31 mouse cellular contexts compared by ENCODE assay signal in the genomic region with DNA sequence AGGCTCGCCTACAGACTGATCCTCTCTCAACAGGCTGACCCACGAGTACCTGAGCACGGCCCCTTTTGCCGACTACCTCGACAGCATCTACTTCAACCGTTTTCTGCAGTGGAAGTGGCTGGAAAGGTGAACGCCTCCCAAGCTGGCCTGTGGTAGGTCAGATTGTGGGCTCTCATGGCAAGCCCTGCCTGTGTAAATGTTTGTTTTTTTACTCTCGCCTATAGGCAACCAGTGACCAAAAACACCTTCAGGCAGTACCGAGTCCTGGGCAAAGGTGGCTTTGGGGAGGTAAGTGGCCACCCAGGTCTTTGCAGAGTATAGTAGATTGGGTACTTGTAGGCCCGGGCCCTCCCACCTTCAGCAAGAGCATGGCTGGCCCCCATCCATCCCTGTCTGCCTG. TPM values are rescaled to one million over a fixed set of nuclear protein-coding genes. Genes with fewer than 3 reads are reported as not detected.
DNase-seq lines count a peak whose midpoint lies in the region; ATAC-seq and TF ChIP-seq lines count a peak whose summit lies in the region.
"Had no signal": no experiment of that assay in that cellular context is flagged by ENCODE, and none has a peak within 500 bp of the region (broad histone marks: within the 10 kb centered on the region; RNA-seq: fewer than 3 reads in every experiment).

No protein-coding gene starts in this region.

- no peak for TF ChIP-seq EP300 in lung, postnatal 0 days (IDR thresholded peaks at IDR 0.05)
- no peak for TF ChIP-seq EP300 in ES-Bruce4 (IDR thresholded peaks at IDR 0.05; ENCODE audit: insufficient read depth, low read depth, low read length)

- DNase-seq in gastrocnemius, postnatal 14 days, result peak; percentile 8
- no peak for DNase-seq in gastrocnemius, postnatal 10 days
- peak; percentile 51 to 67 for DNase-seq in lung, adult 18-20 months
- no peak for DNase-seq in lung, postnatal 0 days (ENCODE audit: low spot score)
- DNase-seq in ovary, adult 18-20 months (ENCODE audit: low spot score), result no peak
- DNase-seq: kidney, adult 9 months; liver, postnatal 0 days had no signal

- no peak for TF ChIP-seq POLR2A in ES-Bruce4 (IDR thresholded peaks at IDR 0.05; ENCODE audit: insufficient read depth, low read length)

- intact Hi-C loops in gastrocnemius, postnatal 14 days (cut with DNase I; ENCODE audit: low total_unique reads), result no loop called here

- no peak overlapping the region for H3K4me3 ChIP-seq in lung, postnatal 0 days (ENCODE audit: low read depth, low read length)
- no peak overlapping the region for H3K4me3 ChIP-seq in ES-Bruce4 (ENCODE audit: low read depth, low read length)
- H3K4me3 ChIP-seq in kidney, embryonic 14.5 days (ENCODE audit: low read length), result no peak overlapping the region
- H3K4me3 ChIP-seq: forebrain, embryonic 13.5 days; hindbrain, embryonic 12.5 days; intestine, embryonic 15.5 days; limb, embryonic 13.5 days; liver, embryonic 12.5 days; midbrain, embryonic 10.5 days; neural tube, embryonic 13.5 days had no signal

- no peak overlapping the region for H3K4me2 ChIP-seq in lung, postnatal 0 days (replicated peaks; ENCODE audit: low read depth, low read length)
- H3K4me2 ChIP-seq in kidney, embryonic 14.5 days (replicated peaks; ENCODE audit: low read depth, low read length), result no peak overlapping the region
- H3K4me2 ChIP-seq: forebrain, embryonic 13.5 days; hindbrain, embryonic 12.5 days; intestine, embryonic 15.5 days; limb, embryonic 13.5 days; liver, embryonic 12.5 days; neural tube, embryonic 13.5 days had no signal

- no peaks in the 10 kb centered on the region for H3K27me3 ChIP-seq in lung, postnatal 0 days (replicated peaks; ENCODE audit: insufficient read depth, low read length)
- H3K27me3 ChIP-seq in ES-Bruce4 (ENCODE audit: control insufficient read depth, insufficient read depth, low read length, poor library complexity, severe bottlenecking), result no peaks in the 10 kb centered on the region
- H3K27me3 ChIP-seq in kidney, embryonic 14.5 days (ENCODE audit: control insufficient read depth, insufficient read depth, low read length), result no peaks in the 10 kb centered on the region
- H3K27me3 ChIP-seq: forebrain, embryonic 13.5 days; hindbrain, embryonic 12.5 days; intestine, embryonic 15.5 days; limb, embryonic 13.5 days; liver, embryonic 12.5 days; neural tube, embryonic 13.5 days had no signal

- H3K4me1 ChIP-seq in lung, postnatal 0 days (ENCODE audit: insufficient read depth, low read depth, low read length), result peaks cover 2% of the 10 kb centered on the region; the same call in 1 of the 2 replicates
- peaks cover 12% of the 10 kb centered on the region for H3K4me1 ChIP-seq in ES-Bruce4 (ENCODE audit: control insufficient read depth, insufficient read depth, low read length)
- peaks cover 14% of the 10 kb centered on the region for H3K4me1 ChIP-seq in kidney, embryonic 14.5 days (ENCODE audit: control insufficient read depth, insufficient read depth, low read length)

- H3K27ac ChIP-seq in lung, postnatal 0 days (ENCODE audit: low read length), result no peak overlapping the region
- peak overlapping the region; percentile 4; the same call in 1 of the 2 replicates for H3K27ac ChIP-seq in ES-Bruce4 (ENCODE audit: insufficient read depth, low read length)
- no peak overlapping the region for H3K27ac ChIP-seq in kidney, embryonic 14.5 days (ENCODE audit: low read depth, low read length)
- H3K27ac ChIP-seq: forebrain, embryonic 13.5 days; hindbrain, embryonic 12.5 days; hindbrain, postnatal 0 days; intestine, embryonic 15.5 days; limb, embryonic 13.5 days; liver, embryonic 12.5 days; midbrain, embryonic 10.5 days; neural tube, embryonic 13.5 days had no signal

- peaks cover 19% of the 10 kb centered on the region; the same call in 1 of the 2 replicates for H3K36me3 ChIP-seq in lung, postnatal 0 days (ENCODE audit: insufficient read depth, low read length)
- H3K36me3 ChIP-seq in ES-Bruce4 (ENCODE audit: control insufficient read depth, insufficient read depth, low read length, poor library complexity, severe bottlenecking), result peaks cover 39% of the 10 kb centered on the region
- peaks cover 66% of the 10 kb centered on the region for H3K36me3 ChIP-seq in kidney, embryonic 14.5 days (ENCODE audit: control insufficient read depth, insufficient read depth, low read length)

- WGBS in lung, postnatal 0 days, result 81% methylated on average over 10 of the region's 10 CpGs
- WGBS in kidney, embryonic 14.5 days, result 93% methylated on average over 10 of the region's 10 CpGs

- TF ChIP-seq CTCF in lung, postnatal 0 days (IDR thresholded peaks at IDR 0.05), result no peak
- no peak for TF ChIP-seq CTCF in ES-Bruce4 (IDR thresholded peaks at IDR 0.05; ENCODE audit: low read depth, low read length)

- no peak overlapping the region for H3K9ac ChIP-seq in lung, postnatal 0 days (replicated peaks; ENCODE audit: low read depth)
- no peak overlapping the region for H3K9ac ChIP-seq in ES-Bruce4 (ENCODE audit: low read depth, poor library complexity, severe bottlenecking)
- H3K9ac ChIP-seq in kidney, embryonic 14.5 days (ENCODE audit: low read depth, low read length), result no peak overlapping the region
- H3K9ac ChIP-seq: forebrain, embryonic 13.5 days; hindbrain, embryonic 12.5 days; intestine, embryonic 15.5 days; limb, embryonic 13.5 days; liver, embryonic 12.5 days; liver, postnatal 0 days; neural tube, embryonic 13.5 days had no signal

- H3K9me3 ChIP-seq in lung, postnatal 0 days (ENCODE audit: low read length), result no peaks in the 10 kb centered on the region
- no peaks in the 10 kb centered on the region for H3K9me3 ChIP-seq in ES-Bruce4 (replicated peaks; ENCODE audit: control insufficient read depth, insufficient read depth, low read length, poor library complexity, severe bottlenecking)
- H3K9me3 ChIP-seq in kidney, embryonic 14.5 days (ENCODE audit: control insufficient read depth, low read length), result no peaks in the 10 kb centered on the region
- H3K9me3 ChIP-seq: forebrain, embryonic 13.5 days; hindbrain, embryonic 12.5 days; intestine, embryonic 15.5 days; limb, embryonic 13.5 days; liver, embryonic 12.5 days; midbrain, embryonic 10.5 days; neural tube, embryonic 13.5 days had no signal

- ATAC-seq in lung, postnatal 0 days, result no peak
- ATAC-seq in kidney, embryonic 14.5 days (ENCODE audit: low FRiP score, low TSS enrichment), result no peak
- ATAC-seq: activated CD4-positive, CD25-positive, alpha-beta regulatory T cell, adult 4 months; CD4-positive, CD25-positive, alpha-beta regulatory T cell, adult 4 months; forebrain, embryonic 13.5 days; liver, embryonic 12.5 days; liver, postnatal 0 days had no signal

RNA-seq across cellular contexts. Expression of gene Grk6, which starts 6.4 kb away (rescaled TPM):
- total RNA-seq in gastrocnemius, postnatal 14 days (2021), result 10 to 100 TPM; 12.1 to 12.6 TPM
- 10 to 100 TPM; 17.4 to 22.3 TPM for total RNA-seq in gastrocnemius, postnatal 10 days (2021)
- polyA plus RNA-seq in lung, postnatal 0 days (2015; fragmentation: Nextera tagmentation; extraction: Ambion mirVana), result 20.4 and 20.5 TPM in 2 replicates
- 58.2 and 63.4 TPM in 2 replicates for polyA plus RNA-seq in ES-Bruce4 (2011; ENCODE audit: insufficient read depth, insufficient read length, low read depth, missing spikeins)
- polyA plus RNA-seq in kidney, embryonic 14.5 days (2014; fragmentation: Nextera tagmentation; extraction: Ambion mirVana), result 38.9 and 59.3 TPM in 2 replicates

RNA-seq across cellular contexts. Expression of gene Prr7, which starts 12.8 kb away (rescaled TPM):
- 1 to 10 TPM; 1.0 to 1.6 TPM for total RNA-seq in gastrocnemius, postnatal 14 days (2021)
- 1 to 10 TPM; 2.1 to 2.5 TPM for total RNA-seq in gastrocnemius, postnatal 10 days (2021)
- 0.17 and 0.45 TPM in 2 replicates for polyA plus RNA-seq in lung, postnatal 0 days (2015; fragmentation: Nextera tagmentation; extraction: Ambion mirVana)
- 3.1 and 3.4 TPM in 2 replicates for polyA plus RNA-seq in ES-Bruce4 (2011; ENCODE audit: insufficient read depth, insufficient read length, low read depth, missing spikeins)
- 0.77 and 3.4 TPM in 2 replicates for polyA plus RNA-seq in kidney, embryonic 14.5 days (2014; fragmentation: Nextera tagmentation; extraction: Ambion mirVana)
- polyA plus RNA-seq: activated CD4-positive, CD25-positive, alpha-beta regulatory T cell, adult 4 months; CD4-positive, CD25-positive, alpha-beta regulatory T cell, adult 4 months; liver, embryonic 12.5 days; liver, postnatal 0 days had no signal

RNA-seq across cellular contexts. Expression of gene F12, which starts 24.7 kb away (rescaled TPM):
- not detected for total RNA-seq in gastrocnemius, postnatal 14 days (2021)
- under 1 TPM in 1 of 2 experiments, not detected in 1; 0.34 TPM for total RNA-seq in gastrocnemius, postnatal 10 days (2021)
- polyA plus RNA-seq in lung, postnatal 0 days (2015; fragmentation: Nextera tagmentation; extraction: Ambion mirVana), result not detected in 2 replicates
- polyA plus RNA-seq in ES-Bruce4 (2011; ENCODE audit: insufficient read depth, insufficient read length, low read depth, missing spikeins), result not detected in 2 replicates
- polyA plus RNA-seq in kidney, embryonic 14.5 days (2014; fragmentation: Nextera tagmentation; extraction: Ambion mirVana), result not detected in 2 replicates
- total RNA-seq: ES-E14; heart, postnatal 36 days; hindbrain, postnatal 0 days; megakaryocyte progenitor cell, adult 5-6 weeks; midbrain, postnatal 0 days had no signal
- polyA plus RNA-seq: activated CD4-positive, CD25-positive, alpha-beta regulatory T cell, adult 4 months; CD4-positive, CD25-positive, alpha-beta regulatory T cell, adult 4 months; forebrain, embryonic 13.5 days; heart, embryonic 14.5 days; hindbrain, embryonic 12.5 days; midbrain, embryonic 10.5 days; neural tube, embryonic 13.5 days; stomach, embryonic 14.5 days had no signal

RNA-seq across cellular contexts. Expression of gene Pfn3, which starts 36.3 kb away (rescaled TPM):
- not detected for total RNA-seq in gastrocnemius, postnatal 14 days (2021)
- total RNA-seq in gastrocnemius, postnatal 10 days (2021), result not detected
- polyA plus RNA-seq in lung, postnatal 0 days (2015; fragmentation: Nextera tagmentation; extraction: Ambion mirVana), result not detected in 2 replicates
- not detected in 2 replicates for polyA plus RNA-seq in ES-Bruce4 (2011; ENCODE audit: insufficient read depth, insufficient read length, low read depth, missing spikeins)
- not detected in 2 replicates for polyA plus RNA-seq in kidney, embryonic 14.5 days (2014; fragmentation: Nextera tagmentation; extraction: Ambion mirVana)
- total RNA-seq: adrenal gland, adult 2 months; adrenal gland, postnatal 36 days; ES-E14; gastrocnemius, postnatal 4 days; heart, postnatal 36 days; left cerebral cortex, adult 18-20 months; left cerebral cortex, postnatal 25 days; megakaryocyte progenitor cell, adult 5-6 weeks had no signal
- polyA plus RNA-seq: activated CD4-positive, CD25-positive, alpha-beta regulatory T cell, adult 4 months; adrenal gland, adult 2 months; CD4-positive, CD25-positive, alpha-beta regulatory T cell, adult 4 months; cerebellum, adult 2 months; forebrain, embryonic 13.5 days; heart, embryonic 14.5 days; hindbrain, embryonic 12.5 days; intestine, embryonic 15.5 days; liver, embryonic 12.5 days; liver, postnatal 0 days; midbrain, embryonic 10.5 days; neural tube, embryonic 13.5 days; stomach, embryonic 14.5 days had no signal

RNA-seq across cellular contexts. Expression of gene Dbn1, which starts 36.6 kb away (rescaled TPM):
- total RNA-seq in gastrocnemius, postnatal 14 days (2021), result 10 to 100 TPM; 31.3 to 37.5 TPM
- 10 to 100 TPM; 52.6 to 71.2 TPM for total RNA-seq in gastrocnemius, postnatal 10 days (2021)
- 43.0 and 50.6 TPM in 2 replicates for polyA plus RNA-seq in lung, postnatal 0 days (2015; fragmentation: Nextera tagmentation; extraction: Ambion mirVana)
- 43.6 and 44.3 TPM in 2 replicates for polyA plus RNA-seq in ES-Bruce4 (2011; ENCODE audit: insufficient read depth, insufficient read length, low read depth, missing spikeins)
- polyA plus RNA-seq in kidney, embryonic 14.5 days (2014; fragmentation: Nextera tagmentation; extraction: Ambion mirVana), result 118 and 164 TPM in 2 replicates
- polyA plus RNA-seq: CD4-positive, CD25-positive, alpha-beta regulatory T cell, adult 4 months had no signal

Comparison
In these comparisons a context has a peak if more than half of its experiments do, and no peak if none do; other contexts are left out.
1. DNase-seq: peak in gastrocnemius, postnatal 14 days (single experiment) and lung, adult 18-20 months (2 of 2); none in gastrocnemius, postnatal 10 days (single experiment), lung, postnatal 0 days (single experiment) and ovary, adult 18-20 months (single experiment).